ENCODE assay signal across 9 mouse cellular contexts in the genomic region with DNA sequence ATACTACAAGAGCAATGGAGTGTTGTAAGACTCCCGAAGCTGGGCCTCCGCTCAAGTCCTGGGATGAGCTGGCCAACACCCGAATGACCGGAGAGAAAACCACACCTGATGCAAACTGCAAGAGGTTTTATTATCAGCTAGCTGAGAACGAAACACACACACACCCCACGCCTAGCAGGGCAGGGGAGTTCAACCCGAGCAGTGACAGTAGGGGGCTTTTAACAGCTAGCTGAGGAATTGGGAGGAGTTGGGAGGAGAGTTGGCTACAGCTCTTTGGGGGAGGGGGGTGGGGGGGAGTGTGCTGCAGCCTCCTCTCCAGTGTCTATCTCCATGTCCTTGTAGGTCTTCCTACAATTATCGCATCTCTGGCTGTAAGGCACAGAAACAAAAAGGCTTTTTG. TPM values are rescaled to one million over a fixed set of nuclear protein-coding genes. Genes with fewer than 3 reads are reported as not detected.
"Had no signal": no experiment of that assay in that cellular context is flagged by ENCODE, and none has a peak within 500 bp of the region (broad histone marks: within the 10 kb centered on the region; RNA-seq: fewer than 3 reads in every experiment).

No protein-coding gene starts in this region.

RNA-seq across cellular contexts. Expression of gene Mt3, which starts 13.4 kb away (rescaled TPM):
- polyA plus RNA-seq: spleen, adult 2 months had no signal

RNA-seq across cellular contexts. Expression of gene Mt4, which starts 28.8 kb away (rescaled TPM):
- polyA plus RNA-seq: neural tube, embryonic 11.5 days; neural tube, embryonic 12.5 days; neural tube, embryonic 13.5 days; neural tube, embryonic 14.5 days; neural tube, embryonic 15.5 days; small intestine, adult 2 months; spleen, adult 2 months; stomach, embryonic 14.5 days; urinary bladder, adult 2 months had no signal
